Mouse (Mus musculus): ENCODE results near the gene Slc25a14. TPM values are rescaled to one million over a fixed set of nuclear protein-coding genes. Genes with fewer than 3 reads are reported as not detected.

The Slc25a14 gene
- total RNA-seq, 1 experiment from 2014 or later, result 8.2 TPM

Small RNA genes lying within 50 kb of the gene (microRNA-seq; reads per million reads assigned to microRNA genes)
- 0 reads per million in 2 experiments for gene Gm27828

Other genes starting within 250 kb of the Slc25a14 start
- gene Elf4, start 160.3 kb upstream of the Slc25a14 start, total RNA-seq (2021), result 13.9 and 18.0 TPM in 2 replicates
- gene Aifm1, start 109.8 kb upstream of the Slc25a14 start, total RNA-seq (2021), result 192 and 208 TPM in 2 replicates
- 17.4 and 26.3 TPM in 2 replicates for gene Rab33a, start 104.1 kb upstream of the Slc25a14 start, total RNA-seq (2021)
- gene Zfp280c, start 28.9 kb upstream of the Slc25a14 start, total RNA-seq (2021), result 11.5 and 18.2 TPM in 2 replicates
- not detected in 2 replicates for gene Gpr119, start 51.1 kb downstream of the Slc25a14 start, total RNA-seq (2021)
- gene Rbmx2, start 71.6 kb downstream of the Slc25a14 start, total RNA-seq (2021), result 3.5 and 4.9 TPM in 2 replicates